Mouse (Mus musculus): ENCODE data around the gene Tnfsf15.

DNA sequence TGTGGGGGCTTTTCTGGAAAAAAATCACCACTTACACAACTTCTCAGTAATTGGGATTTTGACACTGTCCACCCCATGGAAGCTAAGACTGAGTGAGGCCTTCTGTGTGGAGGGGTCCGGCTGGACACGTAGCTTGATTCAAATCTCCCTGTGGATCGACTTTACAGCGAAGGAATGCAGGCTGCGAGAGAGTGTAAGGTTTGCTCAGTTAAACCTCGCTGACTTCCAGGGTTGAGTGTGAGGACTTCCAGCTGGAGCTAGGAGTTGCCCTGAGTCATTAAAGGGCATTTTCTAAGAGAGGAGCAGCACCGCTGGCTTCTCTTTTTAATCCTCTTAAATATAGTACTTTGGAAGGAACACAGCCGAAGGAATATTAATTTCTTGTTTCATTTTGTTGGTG lies 57.5 kb downstream of the Tnfsf15 start:
- TF ChIP-seq TAL1 (conservative IDR thresholded peaks at IDR 0.05; ENCODE audit: low read depth, low read length) = no peak
- TF ChIP-seq CTCF (IDR thresholded peaks at IDR 0.05; ENCODE audit: low read depth, low read length) = no peak
- TF ChIP-seq GATA1 (IDR thresholded peaks at IDR 0.05; ENCODE audit: borderline replicate concordance, low read length) = no peak
- no peak for TF ChIP-seq POLR2AphosphoS5 (IDR thresholded peaks at IDR 0.05; ENCODE audit: insufficient replicate concordance, low read depth, low read length)
- TF ChIP-seq GATA2 (IDR thresholded peaks at IDR 0.05; ENCODE audit: borderline replicate concordance, low read depth, low read length) = no peak
